Mouse (Mus musculus) ES-E14 (cell line): ENCODE measurements around the gene Elmod2.

Experiments
- CHD2 ChIP-seq: IDR thresholded peaks from 2 replicates; pipeline ENCODE4 v1.6.1; 2014; ENCODE audit warnings: mild to moderate bottlenecking, low read depth, low read length, inconsistent platforms
- MAFK ChIP-seq: IDR thresholded peaks from 2 replicates; pipeline ENCODE4 v1.6.1; 2014; ENCODE audit warnings: mild to moderate bottlenecking, low read depth, low read length, inconsistent platforms; ENCODE audit not compliant: insufficient read depth
- ZC3H11A ChIP-seq: IDR thresholded peaks from 2 replicates; pipeline ENCODE4 v1.6.1; 2012; ENCODE audit warnings: low read depth, mild to moderate bottlenecking, inconsistent platforms, low read length, borderline replicate concordance

DNA sequence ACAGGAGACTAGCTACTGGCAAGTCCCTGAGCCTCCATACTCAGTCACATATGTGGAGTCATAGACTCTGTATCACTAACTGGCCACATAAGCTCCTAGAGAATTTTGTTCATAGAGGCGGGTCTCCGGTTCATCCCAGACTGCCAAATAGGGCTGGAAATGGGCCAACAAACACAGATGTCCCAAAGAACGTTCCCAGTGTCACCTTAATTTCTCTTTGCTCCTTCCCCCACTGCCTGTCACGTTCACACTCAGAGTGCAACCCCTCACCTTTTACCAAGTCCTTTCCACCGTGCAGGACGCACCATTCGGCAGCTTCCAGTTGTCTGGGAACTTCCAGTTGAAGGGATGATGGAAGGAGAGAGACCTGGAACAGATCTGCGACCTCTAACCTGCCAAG, 46.9 kb downstream of the Elmod2 start:
- no peak for TF ChIP-seq MAFK
- TF ChIP-seq CHD2: no peak
- TF ChIP-seq ZC3H11A: no peak
